In the genomic region with DNA sequence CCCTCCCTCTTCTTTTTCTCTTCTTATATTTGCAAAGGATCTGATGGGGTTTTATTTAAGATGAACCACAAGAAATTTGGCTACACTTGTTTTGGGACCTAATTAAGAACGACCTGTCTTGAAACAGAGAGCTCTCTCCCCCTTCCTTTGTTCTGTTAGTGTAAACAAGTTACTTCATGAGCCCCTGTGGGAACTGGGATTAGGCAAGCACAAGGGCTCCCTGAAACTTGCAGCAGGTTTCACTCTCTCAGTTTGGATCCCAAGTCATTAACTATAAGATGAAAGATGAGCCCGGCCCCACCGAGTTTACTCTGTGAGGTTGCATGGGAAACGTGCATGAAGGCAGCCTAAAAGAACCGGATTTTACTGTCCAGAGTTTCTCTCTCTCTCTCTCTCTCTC, we compare ENCODE assay signal across 15 mouse cellular contexts.
A peak's percentile ranks its signal among the peaks of the same experiment; 100 is the strongest.
DNase-seq lines count a peak whose midpoint lies in the region; ATAC-seq and TF ChIP-seq lines count a peak whose summit lies in the region.
"Had no signal": no experiment of that assay in that cellular context is flagged by ENCODE, and none has a peak within 500 bp of the region (broad histone marks: within the 10 kb centered on the region; RNA-seq: fewer than 3 reads in every experiment).

No protein-coding gene starts in this region.

- no peak overlapping the region; the same call in 1 of the 2 replicates for H3K9ac ChIP-seq in forebrain, embryonic 11.5 days (ENCODE audit: low read length)
- no peak overlapping the region for H3K9ac ChIP-seq in forebrain, embryonic 13.5 days
- no peak overlapping the region for H3K9ac ChIP-seq in lung, postnatal 0 days (replicated peaks; ENCODE audit: low read depth)
- no peak overlapping the region for H3K9ac ChIP-seq in embryonic facial prominence, embryonic 14.5 days (ENCODE audit: low read depth, low read length)
- no peak overlapping the region for H3K9ac ChIP-seq in midbrain, embryonic 16.5 days (ENCODE audit: low read depth, low read length)
- H3K9ac ChIP-seq: lung, embryonic 15.5 days had no signal

- peak; percentile 17; the same call in 1 of the 2 replicates for ATAC-seq in forebrain, embryonic 11.5 days (replicated peaks; ENCODE audit: low FRiP score)
- ATAC-seq in forebrain, embryonic 13.5 days: no peak
- no peak for ATAC-seq in lung, postnatal 0 days
- peak; percentile 51; the same call in 1 of the 2 replicates for ATAC-seq in embryonic facial prominence, embryonic 14.5 days (ENCODE audit: low read depth)
- ATAC-seq in midbrain, embryonic 16.5 days: peak; percentile 34

- no peak overlapping the region for H3K4me3 ChIP-seq in forebrain, embryonic 11.5 days (ENCODE audit: low read depth, low read length)
- no peak overlapping the region for H3K4me3 ChIP-seq in forebrain, embryonic 13.5 days
- no peak overlapping the region for H3K4me3 ChIP-seq in lung, postnatal 0 days (ENCODE audit: low read depth, low read length)
- no peak overlapping the region for H3K4me3 ChIP-seq in embryonic facial prominence, embryonic 14.5 days (ENCODE audit: low read depth, low read length)
- no peak overlapping the region for H3K4me3 ChIP-seq in midbrain, embryonic 16.5 days (ENCODE audit: low read depth, low read length)
- H3K4me3 ChIP-seq: layer of hippocampus, adult 2 months; lung, embryonic 15.5 days had no signal

- no peaks in the 10 kb centered on the region for H3K27me3 ChIP-seq in forebrain, embryonic 11.5 days (ENCODE audit: control insufficient read depth, insufficient read depth, low read length)
- no peaks in the 10 kb centered on the region for H3K27me3 ChIP-seq in forebrain, embryonic 13.5 days
- no peaks in the 10 kb centered on the region for H3K27me3 ChIP-seq in lung, postnatal 0 days (replicated peaks; ENCODE audit: insufficient read depth, low read length)
- no peaks in the 10 kb centered on the region for H3K27me3 ChIP-seq in embryonic facial prominence, embryonic 14.5 days (replicated peaks; ENCODE audit: control insufficient read depth, insufficient read depth, low read length)
- no peaks in the 10 kb centered on the region for H3K27me3 ChIP-seq in midbrain, embryonic 16.5 days (ENCODE audit: control insufficient read depth, insufficient read depth, low read depth, low read length)
- H3K27me3 ChIP-seq: lung, embryonic 15.5 days had no signal

- H3K27ac ChIP-seq in forebrain, embryonic 11.5 days (ENCODE audit: low read depth, low read length): peak overlapping the region; percentile 51; the same call in 1 of the 2 replicates
- H3K27ac ChIP-seq in forebrain, embryonic 13.5 days: no peak overlapping the region; the same call in 1 of the 2 replicates
- H3K27ac ChIP-seq in lung, postnatal 0 days (ENCODE audit: low read length): no peak overlapping the region
- no peak overlapping the region for H3K27ac ChIP-seq in embryonic facial prominence, embryonic 14.5 days (replicated peaks; ENCODE audit: low read depth, low read length)
- no peak overlapping the region; the same call in 1 of the 2 replicates for H3K27ac ChIP-seq in midbrain, embryonic 16.5 days (ENCODE audit: low read length)
- H3K27ac ChIP-seq: layer of hippocampus, adult 2 months; lung, embryonic 15.5 days had no signal

- no peaks in the 10 kb centered on the region for H3K9me3 ChIP-seq in forebrain, embryonic 11.5 days (ENCODE audit: control insufficient read depth, low read length)
- no peaks in the 10 kb centered on the region for H3K9me3 ChIP-seq in forebrain, embryonic 13.5 days (replicated peaks)
- no peaks in the 10 kb centered on the region for H3K9me3 ChIP-seq in lung, postnatal 0 days (ENCODE audit: low read length)
- no peaks in the 10 kb centered on the region for H3K9me3 ChIP-seq in embryonic facial prominence, embryonic 14.5 days (ENCODE audit: control insufficient read depth, low read length)
- H3K9me3 ChIP-seq in midbrain, embryonic 16.5 days (replicated peaks; ENCODE audit: control insufficient read depth, low read length, poor library complexity, severe bottlenecking): no peaks in the 10 kb centered on the region
- H3K9me3 ChIP-seq: lung, embryonic 15.5 days had no signal

- no peak for TF ChIP-seq CTCF in lung, postnatal 0 days (IDR thresholded peaks at IDR 0.05)

- H3K4me2 ChIP-seq in forebrain, embryonic 11.5 days (ENCODE audit: low read depth, low read length, severe bottlenecking): 0 out of 2 replicates have a peak overlapping the region, but pooled peaks have one; percentile 2
- no peak overlapping the region for H3K4me2 ChIP-seq in forebrain, embryonic 13.5 days
- no peak overlapping the region for H3K4me2 ChIP-seq in lung, postnatal 0 days (replicated peaks; ENCODE audit: low read depth, low read length)
- H3K4me2 ChIP-seq in embryonic facial prominence, embryonic 14.5 days (ENCODE audit: low read depth, low read length): no peak overlapping the region
- no peak overlapping the region for H3K4me2 ChIP-seq in midbrain, embryonic 16.5 days (ENCODE audit: low read length)
- H3K4me2 ChIP-seq: liver, embryonic 11.5 days; lung, embryonic 15.5 days had no signal

- no peak for TF ChIP-seq EP300 in lung, postnatal 0 days (IDR thresholded peaks at IDR 0.05)

- WGBS in forebrain, embryonic 11.5 days: 5% methylated on average over 5 of the region's 5 CpGs
- 4% methylated on average over 5 of the region's 5 CpGs for WGBS in forebrain, embryonic 13.5 days
- WGBS in lung, postnatal 0 days: 13% methylated on average over 5 of the region's 5 CpGs
- WGBS in embryonic facial prominence, embryonic 14.5 days: 22% methylated on average over 5 of the region's 5 CpGs
- WGBS in midbrain, embryonic 16.5 days: 12% methylated on average over 5 of the region's 5 CpGs

- no peaks in the 10 kb centered on the region for H3K36me3 ChIP-seq in forebrain, embryonic 11.5 days (ENCODE audit: control insufficient read depth, insufficient read depth, low read length)
- no peaks in the 10 kb centered on the region for H3K36me3 ChIP-seq in forebrain, embryonic 13.5 days (ENCODE audit: poor library complexity, severe bottlenecking)
- H3K36me3 ChIP-seq in lung, postnatal 0 days (ENCODE audit: insufficient read depth, low read length): no peaks in the 10 kb centered on the region
- H3K36me3 ChIP-seq in embryonic facial prominence, embryonic 14.5 days (ENCODE audit: control insufficient read depth, insufficient read depth, low read length): no peaks in the 10 kb centered on the region
- H3K36me3 ChIP-seq in midbrain, embryonic 16.5 days (ENCODE audit: control insufficient read depth, insufficient read depth, low read length): no peaks in the 10 kb centered on the region
- H3K36me3 ChIP-seq: lung, embryonic 15.5 days had no signal

- no peak for DNase-seq in forebrain, embryonic 11.5 days (ENCODE audit: low spot score)
- DNase-seq in lung, postnatal 0 days (ENCODE audit: low spot score): peak; percentile 17
- no peak for DNase-seq in lung, postnatal 4 days
- DNase-seq in embryonic facial prominence, embryonic 14.5 days (ENCODE audit: low spot score): peak; percentile 79
- no peak for DNase-seq in right cerebral cortex, postnatal 25 days
- DNase-seq: adrenal gland, postnatal 10 days; cerebellum, adult 18-20 months; cerebellum, postnatal 36 days; heart, postnatal 4 days; thymus, postnatal 36 days had no signal

- H3K4me1 ChIP-seq in forebrain, embryonic 11.5 days (replicated peaks; ENCODE audit: control insufficient read depth, insufficient read depth, low read length): peaks cover 17% of the 10 kb centered on the region
- H3K4me1 ChIP-seq in forebrain, embryonic 13.5 days: peaks cover 22% of the 10 kb centered on the region
- H3K4me1 ChIP-seq in lung, postnatal 0 days (ENCODE audit: insufficient read depth, low read depth, low read length): no peaks in the 10 kb centered on the region
- peaks cover 28% of the 10 kb centered on the region for H3K4me1 ChIP-seq in embryonic facial prominence, embryonic 14.5 days (ENCODE audit: control insufficient read depth, insufficient read depth, low read length)
- peaks cover 15% of the 10 kb centered on the region; the same call in 1 of the 2 replicates for H3K4me1 ChIP-seq in midbrain, embryonic 16.5 days (ENCODE audit: control insufficient read depth, insufficient read depth, low read length)

Comparison
In these comparisons a context has a peak if more than half of its experiments do, and no peak if none do; other contexts are left out.
1. ATAC-seq: peak in forebrain, embryonic 11.5 days (single experiment), embryonic facial prominence, embryonic 14.5 days (single experiment) and midbrain, embryonic 16.5 days (single experiment); none in forebrain, embryonic 13.5 days (single experiment) and lung, postnatal 0 days (single experiment).
2. DNase-seq: peak in lung, postnatal 0 days (single experiment) and embryonic facial prominence, embryonic 14.5 days (single experiment); none in forebrain, embryonic 11.5 days (single experiment), lung, postnatal 4 days (0 of 2) and right cerebral cortex, postnatal 25 days (single experiment).